Mouse (Mus musculus) hindbrain, postnatal 0 days (tissue): Measurements from ENCODE around the gene Rims1. TPM values are rescaled to one million over a fixed set of nuclear protein-coding genes. Genes with fewer than 3 reads are reported as not detected.

Source experiments
- ATAC-seq: fragments of 200-750 bp; cut with Nextera tagmentation; 2 replicates; pipeline ENCODE4 v1.8.0; 2017; ENCODE audit warnings: mild to moderate bottlenecking, moderate TSS enrichment, moderate library complexity
- DNase-seq: peaks from one replicate; pipeline ENCODE4 v3.0.0-alpha.2; 2015; ENCODE audit warnings: low spot score
- H3K27ac ChIP-seq: fragments of 300-500 bp; sonication (generic); 2 replicates; pipeline ENCODE4 v1.5.1; 2014; ENCODE audit warnings: mild to moderate bottlenecking
- H3K27me3 ChIP-seq: fragments of 300-500 bp; sonication (generic); 2 replicates; pipeline ENCODE4 v1.6.1; 2014; ENCODE audit warnings: low read length, mixed read lengths; ENCODE audit not compliant: insufficient read depth
- H3K36me3 ChIP-seq: fragments of 300-500 bp; sonication (generic); 2 replicates; pipeline ENCODE4 v1.6.1; 2014; ENCODE audit warnings: low read length, mixed read lengths; ENCODE audit not compliant: insufficient read depth
- H3K4me1 ChIP-seq: fragments of 300-500 bp; sonication (generic); 2 replicates; pipeline ENCODE4 v1.6.1; 2014; ENCODE audit warnings: antibody characterized with exemption, low read length, mixed read lengths; ENCODE audit not compliant: insufficient read depth
- H3K4me2 ChIP-seq: fragments of 300-500 bp; sonication (generic); 2 replicates; pipeline ENCODE4 v1.6.1; 2014; ENCODE audit warnings: low read depth, mild to moderate bottlenecking, low read length, moderate library complexity, mixed read lengths
- H3K4me3 ChIP-seq: fragments of 300-500 bp; sonication (generic); 2 replicates; pipeline ENCODE4 v1.5.1; 2014; ENCODE audit warnings: low read length
- H3K9ac ChIP-seq: fragments of 300-500 bp; sonication (generic); replicated peaks from 2 replicates; pipeline ENCODE4 v1.6.1; 2014; ENCODE audit warnings: mild to moderate bottlenecking, low read length, moderate library complexity, mixed read lengths
- H3K9me3 ChIP-seq: fragments of 300-500 bp; sonication (generic); 2 replicates; pipeline ENCODE4 v1.6.1; 2016; ENCODE audit warnings: low read length, mixed read lengths
- CTCF ChIP-seq: IDR thresholded peaks from 2 replicates; pipeline ENCODE4 v1.5.1; 2016; ENCODE audit warnings: antibody characterized with exemption, control low read depth, low read depth
- WGBS: fragments of 180-500 bp; shearing (Covaris S2); extraction: QIAGEN DNeasy Blood & Tissue Kit; methylation state at CpG from one replicate; pipeline ENCODE4 v1.1.7; 2014; 5-methylcytosine and 5-hydroxymethylcytosine counted together
- polyA plus RNA-seq: library from polyadenylated mRNA; unstranded; fragments of >200 nt; fragmentation: Nextera tagmentation; extraction: Ambion mirVana; gene quantifications from 2 replicates; pipeline ENCODE4 v1.2.1, GENCODE M21; 2015
- total RNA-seq: library from RNA; depleted of rRNA; stranded (reverse); fragments of >200 nt; gene quantifications from 2 replicates; pipeline ENCODE4 v1.2.3, GENCODE M21; 2014

Gene Rims1
- total and polyA plus RNA-seq, 2 experiments from 2014 or later = 21.2 to 51.9 TPM

- peak; percentile 40 for DNase-seq
These were observed 259.5 kb downstream of the Rims1 start for GRCm38 (mm10) chr1:22546273-22546672.

GRCm38 (mm10) chr1:22538129-22538528, 267.7 kb downstream of the Rims1 start:
- DNase-seq (no peak), ATAC-seq (no peak)
- H3K27ac ChIP-seq = no peak overlapping the region
- H3K4me2 ChIP-seq = no peak overlapping the region
- no peaks in the 10 kb centered on the region for H3K9me3 ChIP-seq
- WGBS = 78% methylated on average over 7 of the region's 7 CpGs
- TF ChIP-seq CTCF = no peak
- H3K27me3 ChIP-seq = no peaks in the 10 kb centered on the region
- H3K4me3 ChIP-seq = no peak overlapping the region
- H3K36me3 ChIP-seq = no peaks in the 10 kb centered on the region
- H3K4me1 ChIP-seq = no peaks in the 10 kb centered on the region
- no peak overlapping the region for H3K9ac ChIP-seq

More at GRCm38 (mm10) chr1:22546273-22546672, 259.5 kb downstream of the Rims1 start:
- peak; percentile 76 for ATAC-seq
- H3K27me3 ChIP-seq = no peaks in the 10 kb centered on the region
- TF ChIP-seq CTCF = no peak
- H3K9me3 ChIP-seq = no peaks in the 10 kb centered on the region
- no peaks in the 10 kb centered on the region for H3K4me1 ChIP-seq
- H3K4me2 ChIP-seq = no peak overlapping the region
- H3K4me3 ChIP-seq = no peak overlapping the region
- H3K27ac ChIP-seq = no peak overlapping the region
- H3K36me3 ChIP-seq = no peaks in the 10 kb centered on the region
- WGBS = 65% methylated on average over 1 of the region's 1 CpGs
- no peak overlapping the region for H3K9ac ChIP-seq

- Histone ChIP-seq H3K27me3 (no peaks in the 10 kb centered on the region), H3K27ac (no peak overlapping the region), H3K4me1 (no peaks in the 10 kb centered on the region), H3K9ac (no peak overlapping the region), H3K9me3 (no peaks in the 10 kb centered on the region), H3K4me2 (no peak overlapping the region), H3K4me3 (no peak overlapping the region), H3K36me3 (no peaks in the 10 kb centered on the region)
- TF ChIP-seq CTCF = no peak
- DNase-seq (no peak), ATAC-seq (no peak)
- 96% methylated on average over 2 of the region's 2 CpGs for WGBS
These were observed 269.0 kb downstream of the Rims1 start for GRCm38 (mm10) chr1:22536776-22537175.

- no peak for TF ChIP-seq CTCF
- Histone ChIP-seq H3K27ac (no peak overlapping the region), H3K4me2 (no peak overlapping the region), H3K9ac (no peak overlapping the region), H3K27me3 (no peaks in the 10 kb centered on the region), H3K4me3 (no peak overlapping the region), H3K9me3 (no peaks in the 10 kb centered on the region), H3K4me1 (no peaks in the 10 kb centered on the region), H3K36me3 (no peaks in the 10 kb centered on the region)
- WGBS = 50% methylated on average over 4 of the region's 4 CpGs
- ATAC-seq (no peak), DNase-seq (no peak)
These were observed 270.7 kb downstream of the Rims1 start for GRCm38 (mm10) chr1:22535049-22535448.

GRCm38 (mm10) chr1:22533146-22534096, 272.4 kb downstream of the Rims1 start:
- DNase-seq (peak; percentile 72), ATAC-seq (peak; percentile 88)
- no peaks in the 10 kb centered on the region for H3K27me3 ChIP-seq
- H3K9ac ChIP-seq = peak overlapping the region; percentile 65
- H3K4me3 ChIP-seq = peak overlapping the region; percentile 72
- peak overlapping the region; percentile 80 for H3K4me2 ChIP-seq
- no peaks in the 10 kb centered on the region for H3K36me3 ChIP-seq
- 1% methylated on average over 107 of the region's 112 CpGs for WGBS
- H3K27ac ChIP-seq = peak overlapping the region; percentile 80
- no peaks in the 10 kb centered on the region for H3K9me3 ChIP-seq
- no peaks in the 10 kb centered on the region for H3K4me1 ChIP-seq
- TF ChIP-seq CTCF = peak; percentile 52

GRCm38 (mm10) chr1:22515103-22515502, 290.7 kb downstream of the Rims1 start:
- no peak for TF ChIP-seq CTCF

GRCm38 (mm10) chr1:22512421-22512820, 293.4 kb downstream of the Rims1 start:
- H3K4me1 ChIP-seq = no peaks in the 10 kb centered on the region
- H3K27ac ChIP-seq = no peak overlapping the region; the same call in 1 of the 2 replicates
- H3K36me3 ChIP-seq = no peaks in the 10 kb centered on the region
- ATAC-seq (no peak), DNase-seq (peak; percentile 7)
- no peaks in the 10 kb centered on the region for H3K9me3 ChIP-seq
- no peak for TF ChIP-seq CTCF
- H3K4me3 ChIP-seq = no peak overlapping the region
- no peaks in the 10 kb centered on the region for H3K27me3 ChIP-seq
- H3K4me2 ChIP-seq = no peak overlapping the region
- no peak overlapping the region for H3K9ac ChIP-seq
- WGBS = 77% methylated on average over 16 of the region's 16 CpGs

More at GRCm38 (mm10) chr1:22515103-22515502, 290.7 kb downstream of the Rims1 start:
- no peaks in the 10 kb centered on the region for H3K4me1 ChIP-seq
- ATAC-seq (no peak), DNase-seq (no peak)
- no peaks in the 10 kb centered on the region for H3K36me3 ChIP-seq
- no peaks in the 10 kb centered on the region for H3K9me3 ChIP-seq
- H3K27ac ChIP-seq = no peak overlapping the region
- no peak overlapping the region for H3K4me2 ChIP-seq
- 84% methylated on average over 4 of the region's 4 CpGs for WGBS
- no peak overlapping the region for H3K9ac ChIP-seq
- no peak overlapping the region for H3K4me3 ChIP-seq
- H3K27me3 ChIP-seq = no peaks in the 10 kb centered on the region
